Mouse (Mus musculus) forebrain, postnatal 0 days (tissue): ENCODE measurements around the gene Map3k20. TPM values are rescaled to one million over a fixed set of nuclear protein-coding genes. Genes with fewer than 3 reads are reported as not detected.

ENCODE experiments used
- ATAC-seq: fragments of 200-750 bp; cut with Nextera tagmentation; 2 replicates; pipeline ENCODE4 v1.8.0; 2017; ENCODE audit warnings: mild to moderate bottlenecking, moderate library complexity
- DNase-seq: peaks from one replicate; pipeline ENCODE4 v3.0.0-alpha.2; 2015
- H3K27ac ChIP-seq: fragments of 300-500 bp; sonication (generic); 2 replicates; pipeline ENCODE4 v1.5.1; 2014; ENCODE audit warnings: low read depth, mild to moderate bottlenecking, antibody characterized with exemption, low read length, moderate library complexity, mixed read lengths
- H3K27me3 ChIP-seq: fragments of 300-500 bp; sonication (generic); 2 replicates; pipeline ENCODE4 v1.6.1; 2014; ENCODE audit warnings: mild to moderate bottlenecking, low read length, mixed read lengths; ENCODE audit not compliant: insufficient read depth
- H3K36me3 ChIP-seq: fragments of 300-500 bp; sonication (generic); 2 replicates; pipeline ENCODE4 v1.6.1; 2014; ENCODE audit warnings: mild to moderate bottlenecking, moderate library complexity; ENCODE audit not compliant: insufficient read depth
- H3K4me1 ChIP-seq: fragments of 300-500 bp; sonication (generic); 2 replicates; pipeline ENCODE4 v1.6.1; 2014; ENCODE audit warnings: antibody characterized with exemption; ENCODE audit not compliant: insufficient read depth
- H3K4me2 ChIP-seq: fragments of 300-500 bp; sonication (generic); 2 replicates; pipeline ENCODE4 v1.6.1; 2014; ENCODE audit warnings: low read depth, mild to moderate bottlenecking, moderate library complexity
- H3K4me3 ChIP-seq: fragments of 300-500 bp; sonication (generic); 2 replicates; pipeline ENCODE4 v1.5.1; 2014; ENCODE audit warnings: low read depth, low read length, mixed read lengths
- H3K9ac ChIP-seq: fragments of 300-500 bp; sonication (generic); 2 replicates; pipeline ENCODE4 v1.6.1; 2014; ENCODE audit warnings: mild to moderate bottlenecking
- H3K9me3 ChIP-seq: fragments of 300-500 bp; sonication (generic); 2 replicates; pipeline ENCODE4 v1.6.1; 2016; ENCODE audit warnings: low read length
- CTCF ChIP-seq: sonication (generic); IDR thresholded peaks from 2 replicates; pipeline ENCODE4 v1.5.1; 2016; ENCODE audit warnings: antibody characterized with exemption, control low read depth, low read depth
- WGBS: fragments of 180-500 bp; shearing (Covaris S2); extraction: QIAGEN DNeasy Blood & Tissue Kit; methylation state at CpG from one replicate; pipeline ENCODE4 v1.1.7; 2014; 5-methylcytosine and 5-hydroxymethylcytosine counted together
- polyA plus RNA-seq: library from polyadenylated mRNA; unstranded; fragments of >200 nt; fragmentation: Nextera tagmentation; extraction: Ambion mirVana; gene quantifications from 2 replicates; pipeline ENCODE4 v1.2.1, GENCODE M21; 2015
- total RNA-seq: library from RNA; depleted of rRNA; stranded (reverse); fragments of >200 nt; gene quantifications from 2 replicates; pipeline ENCODE4 v1.2.3, GENCODE M21; 2014

Map3k20 gene
- total and polyA plus RNA-seq, 2 experiments from 2014 or later: 3.6 to 8.9 TPM

DNA sequence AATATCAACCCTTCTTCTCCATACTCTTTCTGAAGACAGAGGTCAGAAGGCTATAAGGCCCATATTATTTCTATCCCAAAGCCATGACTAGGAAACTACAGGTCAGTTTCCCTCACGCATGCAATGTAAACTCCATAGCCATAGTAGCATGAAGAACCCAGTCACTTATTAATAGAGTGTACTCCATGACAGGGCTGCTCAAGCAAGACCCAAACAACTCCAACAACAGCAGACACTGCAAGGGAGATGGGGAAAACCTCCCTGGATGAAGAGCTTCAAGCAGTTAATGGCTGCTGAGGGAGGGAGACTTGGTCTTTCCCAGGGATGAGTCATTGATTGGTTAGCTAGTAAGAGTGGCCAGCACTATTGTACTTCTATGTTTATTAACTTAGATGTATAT lies 78.0 kb downstream of the Map3k20 start:
- H3K9ac ChIP-seq: no peak overlapping the region
- no peak overlapping the region for H3K4me2 ChIP-seq
- no peak overlapping the region for H3K27ac ChIP-seq
- 96% methylated on average over 1 of the region's 1 CpGs for WGBS
- H3K4me3 ChIP-seq: no peak overlapping the region
- H3K4me1 ChIP-seq: no peaks in the 10 kb centered on the region; the same call in 1 of the 2 replicates
- H3K27me3 ChIP-seq: no peaks in the 10 kb centered on the region
- DNase-seq (no peak), ATAC-seq (no peak)
- TF ChIP-seq CTCF: no peak
- H3K36me3 ChIP-seq: no peaks in the 10 kb centered on the region
- H3K9me3 ChIP-seq: no peaks in the 10 kb centered on the region

DNA sequence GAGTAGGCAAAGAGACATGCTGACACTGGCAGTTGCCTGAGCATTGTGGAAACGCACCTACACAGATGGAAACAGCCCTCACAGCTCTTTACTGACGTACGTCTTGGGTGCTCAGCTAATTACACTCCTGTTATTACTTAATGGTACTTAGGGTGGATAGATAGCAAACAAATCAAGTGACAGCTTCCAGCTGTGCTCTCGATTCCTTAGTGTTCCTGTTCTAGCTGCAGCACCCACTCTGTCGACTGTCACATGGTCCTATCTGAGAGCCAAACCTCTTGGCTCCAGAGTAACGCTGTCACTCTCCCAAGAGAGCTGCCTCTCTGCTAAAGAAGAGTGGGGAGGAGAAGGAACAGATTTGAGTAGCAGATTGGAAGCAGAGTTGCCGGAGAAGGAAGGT lies 80.5 kb downstream of the Map3k20 start:
- Histone ChIP-seq H3K4me3 (no peak overlapping the region), H3K4me2 (no peak overlapping the region), H3K27me3 (no peaks in the 10 kb centered on the region), H3K9me3 (no peaks in the 10 kb centered on the region), H3K27ac (no peak overlapping the region), H3K4me1 (no peaks in the 10 kb centered on the region; the same call in 1 of the 2 replicates), H3K36me3 (no peaks in the 10 kb centered on the region), H3K9ac (no peak overlapping the region)
- peak; percentile 40; the same call in 1 of the 2 replicates for ATAC-seq
- WGBS: 55% methylated on average over 7 of the region's 7 CpGs
- no peak for TF ChIP-seq CTCF
- DNase-seq: peak; percentile 41

DNA sequence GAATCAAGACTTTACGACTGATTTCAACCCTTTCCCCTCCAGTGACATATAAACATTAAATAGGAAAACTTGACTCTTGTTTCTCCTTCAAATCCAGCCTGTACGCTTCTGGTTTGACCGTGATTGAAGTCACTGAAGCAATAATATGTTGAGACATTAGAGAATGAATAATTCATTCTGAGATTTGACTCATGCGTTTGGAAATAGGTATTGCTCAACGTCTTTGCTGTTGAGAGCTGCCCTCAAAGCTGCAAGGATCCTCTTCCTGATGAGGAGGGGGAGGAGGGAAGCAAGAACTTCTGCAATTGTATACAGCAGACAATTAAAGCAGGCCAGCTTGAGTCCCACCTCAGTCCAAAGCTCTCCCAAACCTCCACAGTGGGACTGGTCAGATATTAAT lies 81.1 kb downstream of the Map3k20 start:
- Histone ChIP-seq H3K9me3 (no peaks in the 10 kb centered on the region), H3K4me2 (no peak overlapping the region), H3K4me3 (no peak overlapping the region), H3K4me1 (no peaks in the 10 kb centered on the region; the same call in 1 of the 2 replicates), H3K9ac (no peak overlapping the region), H3K27ac (no peak overlapping the region), H3K36me3 (no peaks in the 10 kb centered on the region), H3K27me3 (no peaks in the 10 kb centered on the region)
- ATAC-seq: no peak
- DNase-seq: no peak
- WGBS: 76% methylated on average over 5 of the region's 5 CpGs
- no peak for TF ChIP-seq CTCF

DNA sequence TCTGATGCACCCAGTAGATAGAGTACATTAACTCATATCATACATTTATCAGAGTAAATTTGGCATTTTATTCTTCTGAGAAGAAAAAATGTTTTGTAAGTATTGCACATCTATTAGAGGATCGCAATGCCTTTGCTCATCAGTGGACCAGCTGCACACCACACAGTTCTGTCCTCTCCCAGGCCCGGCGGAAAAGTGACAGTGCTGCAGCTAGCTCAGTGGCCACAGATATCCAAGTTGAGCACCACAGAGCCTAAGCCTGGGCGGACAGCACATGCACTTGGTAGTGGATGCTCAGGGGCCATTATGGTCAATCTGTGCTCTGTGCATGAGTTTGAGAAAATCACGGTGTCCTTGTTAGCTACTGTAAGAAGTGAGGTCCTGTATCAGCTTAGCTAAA lies 82.4 kb downstream of the Map3k20 start:
- no peak for ATAC-seq

DNA sequence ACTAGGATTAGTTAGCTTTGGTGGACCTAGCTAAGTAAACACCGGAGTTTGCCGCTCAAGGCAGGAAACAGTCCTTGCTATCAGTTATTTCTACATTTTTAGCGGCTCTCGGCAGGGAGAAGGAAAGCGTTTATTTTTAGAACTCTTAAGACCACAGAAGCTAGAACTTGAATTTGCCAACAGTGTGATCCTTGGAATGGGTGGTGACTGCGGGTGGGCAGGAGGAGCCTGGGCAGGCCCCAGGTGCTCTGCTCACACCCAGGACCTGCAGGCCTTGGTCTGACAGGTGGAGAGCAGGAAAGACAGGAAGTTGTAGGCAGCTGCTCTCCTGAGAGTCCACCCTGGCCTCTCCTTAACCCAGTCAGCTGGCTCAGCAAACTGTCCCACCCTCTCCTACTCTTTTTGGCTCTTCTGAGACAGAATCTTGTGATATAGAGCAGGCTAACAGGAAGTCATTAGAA lies 83.7 kb downstream of the Map3k20 start:
- no peak overlapping the region for H3K4me3 ChIP-seq
- no peaks in the 10 kb centered on the region for H3K36me3 ChIP-seq
- 82% methylated on average over 6 of the region's 6 CpGs for WGBS
- ATAC-seq (no peak), DNase-seq (no peak)
- H3K9me3 ChIP-seq: no peaks in the 10 kb centered on the region
- no peak overlapping the region for H3K4me2 ChIP-seq
- no peaks in the 10 kb centered on the region for H3K27me3 ChIP-seq
- TF ChIP-seq CTCF: no peak
- H3K27ac ChIP-seq: no peak overlapping the region
- H3K9ac ChIP-seq: no peak overlapping the region
- H3K4me1 ChIP-seq: no peaks in the 10 kb centered on the region; the same call in 1 of the 2 replicates

More for the DNA sequence above, 82.4 kb downstream of the Map3k20 start:
- Histone ChIP-seq H3K9ac (no peak overlapping the region), H3K4me3 (no peak overlapping the region), H3K36me3 (no peaks in the 10 kb centered on the region), H3K4me1 (no peaks in the 10 kb centered on the region; the same call in 1 of the 2 replicates), H3K9me3 (no peaks in the 10 kb centered on the region), H3K4me2 (no peak overlapping the region), H3K27me3 (no peaks in the 10 kb centered on the region), H3K27ac (no peak overlapping the region)
- WGBS: 96% methylated on average over 5 of the region's 5 CpGs
- TF ChIP-seq CTCF: no peak
- DNase-seq: no peak

DNA sequence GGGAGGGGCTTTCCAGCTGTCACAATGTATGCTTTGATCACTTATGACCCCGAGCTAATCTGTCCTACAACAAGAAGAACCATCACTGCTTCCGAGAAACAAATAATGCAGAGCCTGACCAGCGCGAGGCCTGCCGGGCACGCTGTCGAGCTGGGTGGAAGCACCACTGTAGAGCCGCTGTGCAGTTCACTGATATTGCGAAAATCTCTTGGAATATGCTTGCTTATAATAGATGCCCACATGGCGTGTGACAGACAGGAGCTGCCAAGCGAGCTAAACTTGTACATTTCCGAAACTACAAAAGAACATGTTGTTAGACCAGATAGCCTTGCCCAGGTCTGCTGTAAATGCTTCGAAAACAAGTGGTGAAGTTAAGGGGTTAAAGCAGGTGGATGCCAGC lies 86.7 kb downstream of the Map3k20 start:
- WGBS: 83% methylated on average over 13 of the region's 13 CpGs
- no peaks in the 10 kb centered on the region for H3K27me3 ChIP-seq

DNA sequence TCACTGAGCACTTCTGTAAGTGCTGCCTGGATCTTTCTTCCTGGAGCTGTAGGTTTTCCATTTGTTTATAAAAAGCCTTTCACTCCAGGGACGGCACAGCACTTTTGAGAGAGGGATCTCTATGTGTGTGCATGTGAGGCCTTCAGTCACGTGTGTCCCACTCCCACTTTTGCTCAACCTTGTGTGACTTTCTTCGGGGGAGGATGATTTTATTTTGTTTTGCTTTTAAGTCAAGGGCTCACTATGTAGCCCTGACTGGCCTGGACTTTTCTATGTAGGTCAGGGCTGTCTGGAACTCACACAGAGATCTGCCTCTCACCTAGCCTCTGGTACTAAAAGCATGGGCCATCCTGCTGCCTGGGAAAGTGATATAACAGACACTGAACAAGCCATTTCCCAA lies 88.6 kb downstream of the Map3k20 start:
- WGBS: 83% methylated on average over 3 of the region's 3 CpGs
- no peak overlapping the region for H3K4me3 ChIP-seq
- DNase-seq (no peak), ATAC-seq (no peak)
- H3K27ac ChIP-seq: no peak overlapping the region
- H3K9me3 ChIP-seq: no peaks in the 10 kb centered on the region
- H3K27me3 ChIP-seq: no peaks in the 10 kb centered on the region
- TF ChIP-seq CTCF: no peak
- H3K4me2 ChIP-seq: no peak overlapping the region
- H3K4me1 ChIP-seq: no peaks in the 10 kb centered on the region
- H3K9ac ChIP-seq: no peak overlapping the region
- H3K36me3 ChIP-seq: no peaks in the 10 kb centered on the region

More for the DNA sequence above, 86.7 kb downstream of the Map3k20 start:
- no peaks in the 10 kb centered on the region for H3K9me3 ChIP-seq
- no peaks in the 10 kb centered on the region for H3K36me3 ChIP-seq
- no peak for TF ChIP-seq CTCF
- H3K27ac ChIP-seq: no peak overlapping the region
- H3K9ac ChIP-seq: no peak overlapping the region
- DNase-seq (no peak), ATAC-seq (no peak)
- no peaks in the 10 kb centered on the region for H3K4me1 ChIP-seq
- H3K4me2 ChIP-seq: no peak overlapping the region
- no peak overlapping the region for H3K4me3 ChIP-seq
